Mouse (Mus musculus) mouse embryonic stem cell (cell line): ENCODE measurements around the gene Anapc13.

ENCODE experiments used
- in situ Hi-C, 2 experiments: fragments of 300-500 bp; cut with MboI; formaldehyde crosslinking; loops; 1 replicate in 1 of 2; 3 replicates in 1 of 2; pipeline ENCODE4 v1.14.3; 2019 to 2020; ENCODE audit warnings: low sequenced_read_pairs in 2 of 2, low pct_unique_long_range_greater_than_20kb in 1 of 2, mixed read lengths in 1 of 2; ENCODE audit not compliant: unreplicated experiment in 1 of 2

The Anapc13 gene

GRCm38 (mm10) chr9:102626839-102627225 lies 736 bp downstream of the Anapc13 start:
- in situ Hi-C loops, result no loop called here

GRCm38 (mm10) chr9:102627442-102627841 lies 1.3 kb downstream of the Anapc13 start:
- in situ Hi-C loops, result no loop called here

GRCm38 (mm10) chr9:102629052-102629451 lies 3.0 kb downstream of the Anapc13 start:
- in situ Hi-C loops, result no loop called here

DNA sequence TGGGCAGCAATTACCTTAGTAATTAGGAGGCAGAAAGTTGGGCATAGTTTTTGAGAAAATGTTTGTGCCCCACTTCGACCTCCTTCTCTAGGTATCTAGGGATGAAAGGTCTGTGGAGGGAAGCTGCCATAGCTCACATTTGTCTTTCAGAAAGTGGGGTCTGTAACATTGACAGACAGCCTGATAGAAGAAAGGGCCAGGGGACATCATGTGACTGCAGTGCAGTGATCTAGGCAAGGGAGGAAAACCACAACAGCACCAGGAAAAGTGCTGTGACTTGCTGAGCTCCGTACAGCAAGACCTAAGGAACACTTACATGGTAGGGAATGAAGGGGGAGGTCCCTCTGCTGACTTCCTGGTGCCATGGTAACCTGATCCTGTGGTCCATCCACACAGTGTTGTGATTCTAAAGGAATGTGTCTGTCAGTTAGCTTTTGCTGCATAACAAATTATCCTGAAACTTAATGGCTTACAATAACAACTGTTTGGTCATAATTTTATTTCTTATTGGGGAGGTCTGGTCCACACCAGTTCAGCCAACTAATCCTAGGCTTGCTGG lies 5.6 kb downstream of the Anapc13 start:
- in situ Hi-C loops, result loop anchor here in 1 of 2 experiments (10.0 kb wide), 1 partner anchor 233 kb away; no protein-coding TSS in a partner anchor

DNA sequence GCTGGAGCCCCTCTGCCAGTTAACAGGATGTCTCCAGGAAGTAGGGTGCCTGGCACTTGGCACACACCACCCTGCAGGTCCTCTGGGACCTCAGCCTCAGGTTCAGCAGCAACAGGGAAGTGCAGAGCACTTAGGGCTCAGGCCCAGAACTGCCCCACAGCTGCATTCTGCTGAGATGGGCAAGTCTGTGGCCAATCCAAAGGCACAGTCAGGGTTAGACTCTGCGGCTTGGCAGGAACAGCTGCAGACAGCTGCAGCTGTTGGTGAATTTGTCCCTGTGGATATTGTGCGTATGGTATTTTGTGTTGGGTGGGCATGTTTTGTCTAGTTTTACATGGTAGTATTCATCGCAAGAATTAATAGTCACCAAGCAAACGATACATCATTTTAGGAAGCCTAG lies 6.1 kb downstream of the Anapc13 start:
- in situ Hi-C loops, result loop anchor here in 1 of 2 experiments (10.0 kb wide), 1 partner anchor 233 kb away; no protein-coding TSS in a partner anchor

GRCm38 (mm10) chr9:102632923-102633537 lies 6.9 kb downstream of the Anapc13 start:
- in situ Hi-C loops, result loop anchor here in 1 of 2 experiments (10.0 kb wide), 1 partner anchor 232 kb away; no protein-coding TSS in a partner anchor

GRCm38 (mm10) chr9:102634453-102634852 lies 8.4 kb downstream of the Anapc13 start:
- in situ Hi-C loops, result loop anchor here in 1 of 2 experiments (10.0 kb wide), 1 partner anchor 230 kb away; no protein-coding TSS in a partner anchor

DNA sequence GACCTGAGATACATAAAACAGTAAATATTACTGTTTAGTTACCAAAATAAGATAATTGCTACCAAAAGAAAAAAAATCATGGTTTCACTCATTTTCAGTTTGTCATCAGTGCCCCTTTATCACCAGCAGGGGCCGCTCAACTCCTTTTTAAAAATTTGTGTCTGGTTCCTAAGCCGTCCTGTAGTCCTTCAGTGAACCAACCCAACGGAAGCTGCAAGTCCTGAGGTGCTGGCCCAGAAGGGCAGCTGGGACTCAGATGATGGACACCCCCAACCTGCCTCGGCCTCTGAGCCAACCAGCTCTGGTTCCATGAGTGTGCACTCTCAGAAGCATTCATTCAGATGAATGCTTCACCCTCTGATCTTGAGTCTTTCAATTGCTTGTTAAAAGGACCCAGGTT lies 10.5 kb downstream of the Anapc13 start:
- in situ Hi-C loops, result loop anchor here (5.0 to 10.0 kb wide), 3 partner anchors 141 to 241 kb away; no protein-coding TSS in a partner anchor

DNA sequence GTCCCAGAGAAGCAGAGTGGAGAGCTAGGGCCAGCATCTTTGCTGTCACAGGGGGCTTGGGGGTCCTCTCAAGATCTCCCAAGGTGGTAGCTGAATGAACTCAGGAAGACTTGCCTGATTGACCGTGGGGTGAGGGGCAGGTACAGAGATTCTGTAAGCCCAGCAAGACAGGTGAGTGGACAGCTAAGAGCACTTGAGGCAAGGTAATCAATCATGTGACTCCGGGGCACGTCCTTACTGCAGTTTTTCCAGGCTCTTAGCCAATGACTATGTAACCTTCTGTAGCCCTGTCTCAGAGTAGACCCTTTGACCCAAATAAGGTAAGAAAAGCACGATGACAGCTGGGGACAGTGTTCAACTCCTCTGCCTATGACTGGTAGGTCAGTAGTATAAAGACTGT lies 11.0 kb downstream of the Anapc13 start:
- in situ Hi-C loops, result loop anchor here (5.0 to 10.0 kb wide), 3 partner anchors 140 to 240 kb away; no protein-coding TSS in a partner anchor

DNA sequence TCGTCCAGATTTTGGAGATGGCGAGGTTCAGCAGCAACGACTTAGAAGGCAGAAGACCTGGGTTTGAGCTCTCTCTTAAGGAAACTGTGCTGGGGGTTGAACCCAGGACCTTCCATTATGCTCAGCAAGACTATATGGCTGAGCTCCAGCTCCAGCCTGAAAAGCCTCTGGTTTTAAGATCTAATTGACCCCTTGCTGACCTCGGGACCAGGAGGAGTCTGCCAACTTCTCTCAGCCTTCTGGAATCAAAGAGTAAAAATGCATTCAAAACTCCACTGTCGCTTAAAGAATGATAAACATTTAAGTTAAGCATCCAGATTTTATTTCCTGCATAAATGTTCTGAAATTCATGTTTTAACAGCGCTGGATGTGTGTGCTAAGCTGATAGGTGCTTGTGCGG lies 12.9 kb downstream of the Anapc13 start:
- in situ Hi-C loops, result loop anchor here (5.0 to 10.0 kb wide), 3 partner anchors 138 to 238 kb away; no protein-coding TSS in a partner anchor

GRCm38 (mm10) chr9:102639510-102639909 lies 13.4 kb downstream of the Anapc13 start:
- in situ Hi-C loops, result loop anchor here (5.0 to 10.0 kb wide), 3 partner anchors 138 to 238 kb away; no protein-coding TSS in a partner anchor

GRCm38 (mm10) chr9:102641531-102641930 lies 15.4 kb downstream of the Anapc13 start:
- in situ Hi-C loops, result no loop called here

DNA sequence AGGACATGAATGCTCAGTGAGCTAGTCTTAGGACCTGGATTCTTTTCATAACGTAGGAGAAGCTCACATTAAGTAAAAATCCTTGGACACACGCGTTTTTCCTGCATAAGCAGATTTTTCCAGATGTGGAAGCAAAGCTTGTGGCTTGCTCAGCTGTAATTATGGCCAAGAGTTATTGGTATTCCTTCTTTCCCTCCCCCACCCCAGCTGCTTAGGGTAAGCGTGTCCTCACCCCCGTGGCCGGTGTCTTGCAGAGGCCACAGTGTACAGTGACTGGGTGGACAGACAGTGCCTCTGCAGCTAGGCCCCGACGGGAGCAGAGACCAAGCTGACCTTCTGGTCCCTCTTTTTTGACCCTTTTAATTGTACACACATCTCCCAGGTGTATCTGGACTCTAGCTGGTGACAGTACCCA lies 17.0 kb downstream of the Anapc13 start:
- in situ Hi-C loops, result no loop called here

- in situ Hi-C loops, result no loop called here
Measured at GRCm38 (mm10) chr9:102643486-102644101, 17.5 kb downstream of the Anapc13 start.

DNA sequence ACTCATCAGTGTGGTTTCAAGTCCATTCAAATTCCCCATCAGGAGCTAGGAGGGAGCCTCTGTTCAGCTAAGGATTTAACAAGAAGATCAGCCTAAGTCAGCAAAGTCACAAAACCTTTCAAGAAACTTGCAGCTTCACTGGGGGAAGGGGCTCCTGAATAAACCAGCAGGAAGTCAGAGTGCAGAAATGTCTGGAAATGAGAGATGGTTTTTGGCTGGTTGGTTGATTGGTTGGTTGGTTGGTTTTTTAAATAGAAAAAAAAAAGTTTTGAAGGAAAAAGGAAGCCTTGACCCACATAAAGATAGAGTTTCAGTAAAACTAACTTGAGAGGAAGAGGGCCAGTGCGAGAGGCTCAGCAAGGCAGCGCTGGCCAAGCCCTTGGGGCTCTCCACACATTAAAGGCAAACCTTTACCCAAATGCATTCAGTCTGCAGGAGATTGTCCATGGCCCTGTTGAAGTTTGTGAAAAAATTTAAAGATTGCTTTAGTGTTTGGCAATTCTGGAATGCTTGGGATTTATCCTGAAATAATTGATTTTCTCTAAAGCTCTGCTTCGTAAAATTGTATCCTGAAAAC lies 19.1 kb downstream of the Anapc13 start:
- in situ Hi-C loops, result no loop called here

DNA sequence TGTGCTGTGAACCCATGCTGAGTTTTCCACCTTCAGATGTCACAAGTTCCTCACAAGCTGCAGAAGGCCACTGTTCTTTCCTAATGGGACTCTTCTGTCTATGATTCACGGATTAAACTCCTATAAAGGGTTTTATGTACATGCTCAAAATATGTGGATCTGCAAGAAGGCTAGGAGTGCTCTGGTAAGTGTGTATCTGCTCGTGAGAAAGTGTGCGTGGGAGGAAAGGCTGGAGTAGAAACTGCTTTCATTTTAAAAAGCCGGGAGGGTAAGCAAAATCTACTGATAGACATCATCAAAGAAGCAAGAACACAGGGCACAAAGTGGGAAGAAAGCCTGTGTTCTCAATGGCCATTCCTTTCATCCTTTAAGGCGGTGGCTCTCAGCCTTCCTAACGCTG lies 20.9 kb downstream of the Anapc13 start:
- in situ Hi-C loops, result no loop called here

DNA sequence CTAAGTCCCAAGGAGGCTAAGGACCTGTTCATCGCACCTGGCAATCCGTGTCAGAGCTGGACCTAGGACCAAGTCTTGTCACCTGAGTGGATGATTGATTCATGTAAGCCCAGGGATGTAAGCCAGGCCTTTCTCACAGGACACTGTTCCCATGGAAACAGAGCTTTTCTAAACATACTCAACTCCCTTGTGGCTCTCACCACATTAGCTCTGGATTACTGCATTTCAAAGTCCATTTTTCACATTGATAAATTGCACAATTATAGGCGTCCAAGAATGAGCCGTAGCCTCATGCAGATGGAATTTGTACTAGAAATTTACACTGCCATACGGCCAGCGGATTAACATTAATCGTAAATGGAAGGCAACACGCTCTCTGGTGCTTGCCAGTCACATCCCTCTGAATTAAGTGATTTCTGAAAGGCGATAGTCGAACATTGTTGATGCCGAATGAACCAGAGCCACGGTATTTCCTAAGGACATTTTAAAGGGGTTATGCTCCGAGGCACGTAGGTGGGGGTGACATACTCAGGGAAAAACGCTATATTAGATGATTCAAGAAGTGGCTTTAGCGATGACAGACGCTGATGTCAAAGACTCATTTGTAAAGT lies 23.9 kb downstream of the Anapc13 start:
- in situ Hi-C loops, result no loop called here

DNA sequence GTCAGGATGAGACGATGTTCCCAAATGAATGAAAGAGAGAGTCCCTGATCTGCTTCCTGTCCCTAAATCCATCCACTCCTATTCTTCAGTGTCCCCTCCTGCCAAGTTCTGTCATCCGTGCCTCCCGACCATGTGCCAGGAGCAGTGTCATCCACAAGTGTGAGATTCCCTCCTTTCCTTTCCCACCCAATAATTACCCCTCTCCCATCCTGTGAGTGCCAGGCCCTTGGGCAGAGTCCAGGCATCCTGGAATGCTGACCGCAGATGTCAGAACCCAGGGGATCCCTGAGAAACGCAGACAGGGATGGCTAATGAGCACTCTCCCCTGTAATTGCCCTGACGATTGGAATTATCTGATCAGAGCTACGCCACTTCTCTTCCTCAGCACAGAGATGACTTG lies 24.5 kb downstream of the Anapc13 start:
- in situ Hi-C loops, result no loop called here
